Mouse (Mus musculus) forebrain, embryonic 13.5 days (tissue): ENCODE data around the gene Psmb9. TPM values are rescaled to one million over a fixed set of nuclear protein-coding genes. Genes with fewer than 3 reads are reported as not detected.

Source experiments
- ATAC-seq: fragments of 200-750 bp; cut with Nextera tagmentation; 2 replicates; pipeline ENCODE4 v1.8.0; 2017
- H3K27ac ChIP-seq: fragments of 300-500 bp; sonication (generic); 2 replicates; pipeline ENCODE4 v1.5.1; 2015; ENCODE audit warnings: inconsistent platforms, mild to moderate bottlenecking, moderate library complexity
- H3K27me3 ChIP-seq: fragments of 300-500 bp; sonication (generic); 2 replicates; pipeline ENCODE4 v1.6.1; 2015; ENCODE audit warnings: mild to moderate bottlenecking, inconsistent platforms
- H3K36me3 ChIP-seq: fragments of 300-500 bp; sonication (generic); 2 replicates; pipeline ENCODE4 v1.6.1; 2015; ENCODE audit warnings: mild to moderate bottlenecking, inconsistent platforms; ENCODE audit not compliant: poor library complexity, severe bottlenecking
- H3K4me1 ChIP-seq: fragments of 300-500 bp; sonication (generic); 2 replicates; pipeline ENCODE4 v1.6.1; 2015; ENCODE audit warnings: inconsistent platforms
- H3K4me2 ChIP-seq: fragments of 300-500 bp; sonication (generic); 2 replicates; pipeline ENCODE4 v1.6.1; 2015; ENCODE audit warnings: inconsistent platforms, mild to moderate bottlenecking, moderate library complexity
- H3K4me3 ChIP-seq: fragments of 300-500 bp; sonication (generic); 2 replicates; pipeline ENCODE4 v1.5.1; 2015; ENCODE audit warnings: mild to moderate bottlenecking, inconsistent platforms
- H3K9ac ChIP-seq: fragments of 300-500 bp; sonication (generic); 2 replicates; pipeline ENCODE4 v1.6.1; 2015; ENCODE audit warnings: mild to moderate bottlenecking, inconsistent platforms
- H3K9me3 ChIP-seq: fragments of 300-500 bp; sonication (generic); replicated peaks from 2 replicates; pipeline ENCODE4 v1.6.1; 2016; ENCODE audit warnings: inconsistent platforms
- WGBS: fragments of 180-500 bp; shearing (Covaris S2); methylation state at CpG from one replicate; pipeline ENCODE4 v1.1.7; 2015; 5-methylcytosine and 5-hydroxymethylcytosine counted together
- polyA plus RNA-seq: library from polyadenylated mRNA; unstranded; fragments of >200 nt; fragmentation: Nextera tagmentation; extraction: Ambion mirVana; gene quantifications from 2 replicates; pipeline ENCODE4 v1.2.1, GENCODE M21; 2015

The Psmb9 gene
- polyA plus RNA-seq, 1 experiment from 2014 or later = 0.43 TPM

DNA sequence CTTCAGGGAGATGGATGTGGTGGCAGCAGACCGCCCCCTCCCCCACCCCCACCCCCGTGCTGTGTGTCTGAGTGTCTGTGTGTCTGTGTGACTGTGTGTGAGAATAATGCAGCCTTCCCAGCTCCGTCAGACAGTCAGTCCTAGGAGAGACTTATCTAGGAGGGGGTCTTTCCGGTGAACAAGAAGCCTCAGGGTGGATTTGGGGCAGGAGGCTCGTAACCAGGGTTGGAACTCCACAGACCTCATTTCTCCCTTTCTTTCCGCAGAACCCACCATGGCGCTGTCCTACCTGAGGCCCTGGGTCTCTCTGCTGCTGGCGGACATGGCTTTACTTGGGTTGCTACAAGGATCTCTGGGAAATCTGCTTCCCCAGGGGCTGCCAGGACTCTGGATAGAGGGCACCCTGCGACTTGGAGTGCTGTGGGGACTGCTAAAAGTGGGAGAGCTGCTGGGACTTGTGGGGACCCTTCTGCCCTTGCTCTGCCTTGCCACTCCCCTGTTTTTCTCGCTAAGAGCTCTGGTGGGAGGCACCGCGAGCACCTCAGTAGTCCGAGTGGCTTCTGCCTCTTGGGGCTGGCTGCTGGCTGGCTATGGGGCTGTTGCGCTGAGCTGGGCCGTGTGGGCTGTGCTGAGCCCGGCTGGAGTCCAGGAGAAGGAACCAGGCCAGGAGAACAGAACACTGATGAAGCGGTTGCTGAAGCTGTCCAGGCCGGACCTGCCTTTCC is 17.6 kb upstream of the Psmb9 start:
- H3K4me1 ChIP-seq = peaks cover 11% of the 10 kb centered on the region; the same call in 1 of the 2 replicates
- H3K4me3 ChIP-seq = peak overlapping the region; percentile 65
- H3K9me3 ChIP-seq = no peaks in the 10 kb centered on the region; the same call in 1 of the 2 replicates
- H3K36me3 ChIP-seq = no peaks in the 10 kb centered on the region
- H3K27me3 ChIP-seq = peaks cover 70% of the 10 kb centered on the region
- H3K4me2 ChIP-seq = peak overlapping the region; percentile 88
- H3K27ac ChIP-seq = no peak overlapping the region
- no peak for ATAC-seq
- 18% methylated on average over 18 of the region's 18 CpGs for WGBS
- H3K9ac ChIP-seq = peak overlapping the region; percentile 72

DNA sequence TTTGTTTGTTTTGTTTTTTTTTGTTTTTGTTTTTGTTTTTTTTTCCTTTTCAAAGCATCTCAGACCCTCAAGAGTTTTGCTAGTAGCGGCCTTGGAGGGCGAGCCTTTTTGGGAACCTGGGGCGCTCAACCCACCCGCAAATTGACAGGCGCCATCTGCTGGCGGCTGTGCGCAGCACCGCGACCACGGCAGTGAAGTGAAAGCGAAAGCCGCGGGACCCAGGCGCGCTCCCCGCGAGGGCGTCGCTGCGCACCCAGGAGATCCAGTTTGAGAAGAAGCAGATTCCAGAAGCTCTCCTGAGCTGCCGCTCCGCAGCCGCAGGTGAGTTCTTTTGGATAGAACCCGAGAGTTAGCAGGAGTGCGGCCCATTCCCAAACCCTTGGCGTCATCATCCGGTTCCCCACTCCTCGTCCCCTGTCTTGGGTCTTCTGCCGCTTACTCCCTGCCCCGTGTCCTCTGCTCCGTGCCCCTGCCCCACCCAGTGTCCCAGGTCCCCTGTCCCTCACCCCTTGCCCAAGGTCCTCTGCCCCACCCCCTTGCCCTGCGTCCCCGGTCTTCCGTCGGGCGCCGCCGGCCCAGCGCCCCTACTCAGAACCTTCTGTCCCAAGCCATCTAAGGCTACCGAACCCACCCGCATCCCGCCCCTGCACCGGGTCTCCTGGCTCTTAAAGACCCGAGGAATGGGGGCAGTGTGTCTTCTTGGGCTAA is 16.9 kb upstream of the Psmb9 start:
- whole genome bisulfite sequencing = under 1% methylated on average over 44 of the region's 44 CpGs
- H3K36me3 ChIP-seq = no peaks in the 10 kb centered on the region

DNA sequence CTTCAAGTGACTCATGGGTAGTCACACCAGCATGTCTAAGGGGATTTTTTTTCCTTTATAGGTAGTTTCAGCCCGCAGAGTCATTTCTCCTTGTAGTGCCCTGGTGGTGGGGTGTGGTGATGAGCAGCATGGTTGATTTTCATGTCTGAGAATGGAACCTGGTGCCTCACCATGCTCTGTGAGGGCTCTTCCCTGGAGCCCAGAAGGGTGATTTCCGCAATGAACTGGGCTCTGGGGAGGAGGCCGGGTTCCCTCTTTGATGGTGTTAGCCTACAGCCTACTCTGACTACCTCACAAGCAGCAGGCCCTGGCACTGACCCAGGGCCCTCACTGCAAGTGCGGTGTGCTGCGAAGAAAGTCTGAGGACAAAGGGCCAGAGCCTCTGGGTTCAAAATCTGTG is 15.9 kb upstream of the Psmb9 start, which contains the start of gene Tap2:
TSS of gene Tap2 (plus strand) at position 84 of the 400 bp plus-strand sequence.
- Histone ChIP-seq H3K4me2 (peak within 1 kb of the TSS; percentile 88), H3K27ac (no peak within 1 kb of the TSS), H3K36me3 (no peaks in the 10 kb centered on the region), H3K4me1 (peaks cover 11% of the 10 kb centered on the region; the same call in 1 of the 2 replicates), H3K9me3 (no peaks in the 10 kb centered on the region), H3K27me3 (peaks cover 78% of the 10 kb centered on the region), H3K4me3 (peak within 1 kb of the TSS; percentile 65), H3K9ac (peak within 1 kb of the TSS; percentile 72)
- ATAC-seq = no peak
- WGBS = 55% methylated on average over 5 of the region's 5 CpGs

More for the DNA sequence above, 16.9 kb upstream of the Psmb9 start:
- peak overlapping the region; percentile 88 for H3K4me2 ChIP-seq
- ATAC-seq = peak; percentile 41; the same call in 1 of the 2 replicates
- peaks cover 11% of the 10 kb centered on the region; the same call in 1 of the 2 replicates for H3K4me1 ChIP-seq
- no peak overlapping the region for H3K27ac ChIP-seq
- H3K4me3 ChIP-seq = peak overlapping the region; percentile 65
- H3K9me3 ChIP-seq = no peaks in the 10 kb centered on the region
- H3K27me3 ChIP-seq = peaks cover 75% of the 10 kb centered on the region
- peak overlapping the region; percentile 72 for H3K9ac ChIP-seq

GRCm38 (mm10) chr17:34202760-34203442 is 15.3 kb upstream of the Psmb9 start:
- Histone ChIP-seq H3K9ac (no peak overlapping the region), H3K36me3 (no peaks in the 10 kb centered on the region), H3K4me1 (peaks cover 16% of the 10 kb centered on the region), H3K27ac (no peak overlapping the region), H3K9me3 (no peaks in the 10 kb centered on the region), H3K27me3 (peaks cover 80% of the 10 kb centered on the region), H3K4me2 (no peak overlapping the region), H3K4me3 (no peak overlapping the region)
- 0 out of 2 replicates have a peak, but pooled peaks have one; percentile 41 for ATAC-seq
- WGBS = 71% methylated on average over 4 of the region's 4 CpGs

- H3K4me2 ChIP-seq = no peak overlapping the region
- WGBS = 77% methylated on average over 7 of the region's 7 CpGs
- no peak overlapping the region for H3K27ac ChIP-seq
- ATAC-seq = no peak
- H3K4me3 ChIP-seq = no peak overlapping the region
- no peaks in the 10 kb centered on the region for H3K9me3 ChIP-seq
- no peaks in the 10 kb centered on the region for H3K36me3 ChIP-seq
- peaks cover 85% of the 10 kb centered on the region for H3K27me3 ChIP-seq
- peaks cover 26% of the 10 kb centered on the region for H3K4me1 ChIP-seq
- H3K9ac ChIP-seq = no peak overlapping the region
These were observed 14.0 kb upstream of the Psmb9 start for GRCm38 (mm10) chr17:34201506-34202055.

GRCm38 (mm10) chr17:34200772-34201505 is 13.4 kb upstream of the Psmb9 start:
- H3K4me1 ChIP-seq = peaks cover 28% of the 10 kb centered on the region
- ATAC-seq = no peak
- no peak overlapping the region for H3K27ac ChIP-seq
- H3K4me3 ChIP-seq = no peak overlapping the region
- H3K36me3 ChIP-seq = no peaks in the 10 kb centered on the region
- no peak overlapping the region for H3K9ac ChIP-seq
- no peaks in the 10 kb centered on the region for H3K9me3 ChIP-seq
- H3K27me3 ChIP-seq = peaks cover 85% of the 10 kb centered on the region
- WGBS = 86% methylated on average over 16 of the region's 16 CpGs
- H3K4me2 ChIP-seq = no peak overlapping the region

DNA sequence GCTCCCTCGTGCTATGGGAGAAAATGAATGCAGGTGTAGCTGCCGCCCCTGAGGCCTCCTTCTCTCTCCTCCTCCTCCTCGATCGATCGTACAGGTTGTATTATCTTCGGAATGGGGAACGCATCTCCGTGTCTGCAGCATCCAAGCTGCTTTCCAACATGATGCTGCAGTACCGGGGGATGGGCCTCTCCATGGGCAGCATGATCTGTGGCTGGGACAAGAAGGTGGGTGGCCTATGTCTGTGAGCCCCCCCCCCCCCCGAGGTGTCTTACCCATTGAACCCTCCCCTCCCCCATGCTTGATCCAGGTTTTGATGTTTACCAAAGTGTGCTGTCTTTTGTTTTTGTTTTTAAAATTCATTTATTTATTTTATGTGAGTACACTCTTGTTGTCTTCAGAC is 12.5 kb upstream of the Psmb9 start:
- no peak for ATAC-seq
- Histone ChIP-seq H3K9ac (no peak overlapping the region), H3K27ac (no peak overlapping the region), H3K27me3 (peaks cover 85% of the 10 kb centered on the region), H3K4me3 (no peak overlapping the region), H3K4me1 (peaks cover 21% of the 10 kb centered on the region), H3K4me2 (no peak overlapping the region), H3K36me3 (no peaks in the 10 kb centered on the region), H3K9me3 (no peaks in the 10 kb centered on the region)
- 81% methylated on average over 10 of the region's 10 CpGs for WGBS

DNA sequence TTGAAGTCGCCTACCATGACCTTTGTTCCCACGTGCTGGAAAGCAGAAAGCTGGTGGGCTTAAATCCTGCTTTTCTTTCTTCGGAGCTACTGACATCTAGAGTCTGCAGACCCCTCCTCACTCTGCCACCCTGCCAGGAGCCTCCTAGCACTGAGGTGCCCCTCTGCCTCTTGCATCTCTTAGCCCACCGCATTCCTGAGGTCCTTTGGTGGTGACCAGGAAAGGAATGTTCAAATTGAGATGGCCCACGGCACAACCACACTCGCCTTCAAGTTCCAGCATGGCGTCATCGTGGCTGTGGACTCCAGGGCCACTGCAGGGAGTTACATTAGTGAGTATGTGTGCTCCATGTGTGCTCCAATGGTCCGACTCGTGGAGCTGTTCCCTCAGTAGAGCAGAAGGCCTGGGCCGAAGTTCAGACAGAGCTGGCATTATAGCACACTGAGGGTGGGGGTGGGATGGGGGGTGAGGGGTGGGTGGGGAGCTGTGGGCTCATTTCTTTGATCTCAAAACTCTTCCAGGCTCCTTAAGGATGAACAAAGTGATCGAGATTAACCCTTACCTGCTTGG is 11.6 kb upstream of the Psmb9 start:
- no peaks in the 10 kb centered on the region for H3K36me3 ChIP-seq
- H3K4me1 ChIP-seq = peaks cover 17% of the 10 kb centered on the region
- no peak overlapping the region for H3K9ac ChIP-seq
- WGBS = 55% methylated on average over 12 of the region's 12 CpGs
- peaks cover 86% of the 10 kb centered on the region for H3K27me3 ChIP-seq
- no peak overlapping the region for H3K4me2 ChIP-seq
- no peak overlapping the region for H3K27ac ChIP-seq
- no peak for ATAC-seq
- H3K9me3 ChIP-seq = no peaks in the 10 kb centered on the region
- no peak overlapping the region for H3K4me3 ChIP-seq

DNA sequence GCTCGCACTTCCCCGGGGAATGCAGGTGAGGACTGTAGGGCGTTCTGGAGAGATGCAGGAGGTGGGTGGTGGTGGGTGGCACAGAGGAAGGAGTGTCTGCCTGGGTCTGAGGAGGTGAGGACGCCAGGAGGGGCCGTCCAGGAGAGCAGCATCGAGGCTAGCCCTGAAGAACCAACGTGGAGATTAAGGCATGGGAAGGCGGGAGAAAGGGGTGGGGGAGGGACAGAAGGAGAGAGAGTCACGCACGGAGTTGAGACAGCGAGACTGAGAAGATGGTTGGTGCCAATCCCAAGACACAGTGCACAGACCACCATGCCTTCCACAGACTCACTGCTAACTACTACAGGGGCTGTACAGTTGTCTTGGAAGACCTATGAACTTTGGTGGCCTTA is 11.0 kb upstream of the Psmb9 start:
- Histone ChIP-seq H3K4me1 (peaks cover 17% of the 10 kb centered on the region), H3K27ac (no peak overlapping the region), H3K9me3 (no peaks in the 10 kb centered on the region), H3K27me3 (peaks cover 87% of the 10 kb centered on the region), H3K4me3 (peak overlapping the region; percentile 39), H3K36me3 (no peaks in the 10 kb centered on the region), H3K9ac (no peak overlapping the region), H3K4me2 (peak overlapping the region; percentile 63)
- no peak for ATAC-seq
- 6% methylated on average over 11 of the region's 11 CpGs for WGBS

DNA sequence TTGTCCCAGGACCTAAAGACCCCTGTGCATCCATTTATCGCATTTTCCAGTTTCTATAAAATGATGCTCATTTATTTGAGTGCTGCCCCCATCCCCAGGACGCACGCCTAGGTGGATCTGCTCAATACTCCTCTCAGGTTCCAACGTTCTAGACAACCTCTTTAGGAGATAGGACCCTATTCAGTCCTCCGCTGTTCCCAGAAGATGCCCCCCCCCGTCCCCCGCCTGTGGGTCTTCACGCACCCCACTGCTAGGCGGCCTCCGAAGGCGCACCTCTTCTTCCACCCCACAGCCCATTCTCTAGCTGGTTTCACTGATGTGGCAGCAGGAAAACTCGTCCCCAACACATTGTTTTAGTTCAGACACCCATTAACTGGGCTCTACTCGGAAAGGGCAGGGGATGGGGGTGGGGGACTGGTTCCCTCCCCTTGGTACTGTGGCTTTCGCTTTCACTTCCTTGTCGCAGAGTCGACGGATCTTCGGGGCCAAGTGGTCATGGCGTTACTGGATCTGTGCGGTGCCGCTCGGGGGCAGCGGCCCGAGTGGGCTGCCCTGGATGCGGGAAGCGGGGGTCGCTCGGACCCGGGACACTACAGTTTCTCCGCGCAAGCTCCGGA is 10.4 kb upstream of the Psmb9 start:
- no peak for ATAC-seq
- 2% methylated on average over 32 of the region's 32 CpGs for WGBS
- Histone ChIP-seq H3K27me3 (peaks cover 86% of the 10 kb centered on the region), H3K36me3 (no peaks in the 10 kb centered on the region), H3K27ac (no peak overlapping the region), H3K9me3 (no peaks in the 10 kb centered on the region), H3K4me3 (peak overlapping the region; percentile 39), H3K4me1 (peaks cover 17% of the 10 kb centered on the region), H3K4me2 (peak overlapping the region; percentile 63), H3K9ac (no peak overlapping the region)
